Mouse (Mus musculus) midbrain, embryonic 11.5 days (tissue): ENCODE measurements around the gene Fap. TPM values are rescaled to one million over a fixed set of nuclear protein-coding genes. Genes with fewer than 3 reads are reported as not detected.

Experiments used
- ATAC-seq: fragments of 200-750 bp; cut with Nextera tagmentation; 2 replicates; pipeline ENCODE4 v1.8.0; 2017; ENCODE audit warnings: moderate TSS enrichment, moderate library complexity; ENCODE audit not compliant: low FRiP score
- DNase-seq: peaks from one replicate; pipeline ENCODE4 v3.0.0; 2015; ENCODE audit warnings: low spot score; ENCODE audit errors: missing footprints
- H3K27ac ChIP-seq: fragments of 300-500 bp; sonication (generic); 2 replicates; pipeline ENCODE4 v1.5.1; 2014; ENCODE audit warnings: low read depth, low read length
- H3K27me3 ChIP-seq: fragments of 300-500 bp; sonication (generic); 2 replicates; pipeline ENCODE4 v1.6.1; 2014; ENCODE audit warnings: mild to moderate bottlenecking, low read length, moderate library complexity, mixed read lengths; ENCODE audit not compliant: control insufficient read depth, insufficient read depth
- H3K36me3 ChIP-seq: fragments of 300-500 bp; sonication (generic); 2 replicates; pipeline ENCODE4 v1.6.1; 2014; ENCODE audit warnings: mild to moderate bottlenecking, low read length, moderate library complexity, mixed read lengths; ENCODE audit not compliant: control insufficient read depth, insufficient read depth
- H3K4me1 ChIP-seq: fragments of 300-500 bp; sonication (generic); 2 replicates; pipeline ENCODE4 v1.6.1; 2014; ENCODE audit warnings: low read length; ENCODE audit not compliant: control insufficient read depth, insufficient read depth
- H3K4me2 ChIP-seq: fragments of 300-500 bp; sonication (generic); 2 replicates; pipeline ENCODE4 v1.6.1; 2014; ENCODE audit warnings: mild to moderate bottlenecking, moderate library complexity
- H3K4me3 ChIP-seq: fragments of 300-500 bp; sonication (generic); 2 replicates; pipeline ENCODE4 v1.5.1; 2014; ENCODE audit warnings: low read depth, low read length
- H3K9ac ChIP-seq: fragments of 300-500 bp; sonication (generic); 2 replicates; pipeline ENCODE4 v1.6.1; 2014; ENCODE audit warnings: low read length
- H3K9me3 ChIP-seq: fragments of 300-500 bp; sonication (generic); 2 replicates; pipeline ENCODE4 v1.6.1; 2016; ENCODE audit warnings: low read length; ENCODE audit not compliant: control insufficient read depth
- WGBS: fragments of 180-500 bp; shearing (Covaris S2); extraction: QIAGEN DNeasy Blood & Tissue Kit; methylation state at CpG from one replicate; pipeline ENCODE4 v1.1.7; 2014; 5-methylcytosine and 5-hydroxymethylcytosine counted together
- polyA plus RNA-seq: library from polyadenylated mRNA; unstranded; fragments of >200 nt; fragmentation: Nextera tagmentation; extraction: Ambion mirVana; gene quantifications from 2 replicates; pipeline ENCODE4 v1.2.1, GENCODE M21; 2014

The Fap gene
- 1.6 and 2.8 TPM in 2 replicates for polyA plus RNA-seq

GRCm38 (mm10) chr2:62573753-62574159 lies at the start of gene Fap:
Gene Fap (minus strand): TSS chr2:62574075.
- H3K27me3 ChIP-seq = no peaks in the 10 kb centered on the region
- no peak within 1 kb of the TSS for H3K27ac ChIP-seq
- H3K36me3 ChIP-seq = no peaks in the 10 kb centered on the region
- 92% methylated on average over 12 of the region's 12 CpGs for WGBS
- no peak within 1 kb of the TSS for H3K9ac ChIP-seq
- DNase-seq (no peak), ATAC-seq (no peak)
- H3K4me1 ChIP-seq = no peaks in the 10 kb centered on the region
- H3K4me3 ChIP-seq = no peak within 1 kb of the TSS
- H3K9me3 ChIP-seq = no peaks in the 10 kb centered on the region
- H3K4me2 ChIP-seq = no peak within 1 kb of the TSS

- Histone ChIP-seq H3K27ac (no peak overlapping the region), H3K9me3 (no peaks in the 10 kb centered on the region), H3K9ac (no peak overlapping the region), H3K4me3 (no peak overlapping the region), H3K4me1 (no peaks in the 10 kb centered on the region), H3K36me3 (no peaks in the 10 kb centered on the region), H3K27me3 (no peaks in the 10 kb centered on the region), H3K4me2 (no peak overlapping the region)
- DNase-seq (no peak), ATAC-seq (no peak)
- 87% methylated on average over 8 of the region's 8 CpGs for WGBS
These were observed 49.2 kb upstream of the Fap start for GRCm38 (mm10) chr2:62623024-62623441.

- Histone ChIP-seq H3K4me2 (no peak overlapping the region), H3K27ac (no peak overlapping the region), H3K36me3 (no peaks in the 10 kb centered on the region), H3K9ac (no peak overlapping the region), H3K9me3 (no peaks in the 10 kb centered on the region), H3K4me1 (no peaks in the 10 kb centered on the region), H3K27me3 (no peaks in the 10 kb centered on the region), H3K4me3 (no peak overlapping the region)
- DNase-seq = no peak
- no peak for ATAC-seq
- WGBS = 61% methylated on average over 2 of the region's 2 CpGs
These were observed 45.8 kb upstream of the Fap start for GRCm38 (mm10) chr2:62619679-62620078.

- no peak overlapping the region for H3K9ac ChIP-seq
- no peaks in the 10 kb centered on the region for H3K4me1 ChIP-seq
- H3K27ac ChIP-seq = no peak overlapping the region
- no peak for ATAC-seq
- no peaks in the 10 kb centered on the region for H3K27me3 ChIP-seq
- no peak overlapping the region for H3K4me2 ChIP-seq
- no peaks in the 10 kb centered on the region for H3K36me3 ChIP-seq
- 88% methylated on average over 7 of the region's 7 CpGs for WGBS
- H3K4me3 ChIP-seq = no peak overlapping the region
- no peaks in the 10 kb centered on the region for H3K9me3 ChIP-seq
- DNase-seq = no peak
These were observed 45.1 kb upstream of the Fap start for GRCm38 (mm10) chr2:62618934-62619341.

GRCm38 (mm10) chr2:62613133-62613532 lies 39.3 kb upstream of the Fap start:
- Histone ChIP-seq H3K9me3 (no peaks in the 10 kb centered on the region), H3K36me3 (no peaks in the 10 kb centered on the region), H3K4me2 (no peak overlapping the region), H3K4me3 (no peak overlapping the region), H3K4me1 (no peaks in the 10 kb centered on the region), H3K9ac (no peak overlapping the region), H3K27ac (no peak overlapping the region), H3K27me3 (no peaks in the 10 kb centered on the region)
- DNase-seq (no peak), ATAC-seq (no peak)
- 95% methylated on average over 4 of the region's 4 CpGs for WGBS

GRCm38 (mm10) chr2:62606205-62606604 lies 32.3 kb upstream of the Fap start:
- no peak overlapping the region for H3K4me2 ChIP-seq
- no peaks in the 10 kb centered on the region for H3K4me1 ChIP-seq
- H3K27me3 ChIP-seq = no peaks in the 10 kb centered on the region
- no peak overlapping the region for H3K4me3 ChIP-seq
- WGBS = 95% methylated on average over 16 of the region's 16 CpGs
- ATAC-seq (no peak), DNase-seq (no peak)
- H3K27ac ChIP-seq = no peak overlapping the region
- no peak overlapping the region for H3K9ac ChIP-seq
- no peaks in the 10 kb centered on the region for H3K9me3 ChIP-seq
- H3K36me3 ChIP-seq = no peaks in the 10 kb centered on the region

- H3K4me2 ChIP-seq = no peak overlapping the region
- WGBS = 86% methylated on average over 5 of the region's 5 CpGs
- no peak for ATAC-seq
- H3K9ac ChIP-seq = no peak overlapping the region
- H3K9me3 ChIP-seq = no peaks in the 10 kb centered on the region
- H3K4me1 ChIP-seq = no peaks in the 10 kb centered on the region
- no peak overlapping the region for H3K4me3 ChIP-seq
- no peak for DNase-seq
- H3K27ac ChIP-seq = no peak overlapping the region
- no peaks in the 10 kb centered on the region for H3K36me3 ChIP-seq
- H3K27me3 ChIP-seq = no peaks in the 10 kb centered on the region
These were observed 29.7 kb upstream of the Fap start for GRCm38 (mm10) chr2:62603530-62603929.

GRCm38 (mm10) chr2:62596586-62596985 lies 22.7 kb upstream of the Fap start:
- Histone ChIP-seq H3K36me3 (no peaks in the 10 kb centered on the region), H3K4me1 (no peaks in the 10 kb centered on the region), H3K4me3 (no peak overlapping the region), H3K4me2 (no peak overlapping the region), H3K9ac (no peak overlapping the region), H3K27me3 (no peaks in the 10 kb centered on the region), H3K9me3 (no peaks in the 10 kb centered on the region), H3K27ac (no peak overlapping the region)
- no peak for ATAC-seq
- no peak for DNase-seq
- 86% methylated on average over 5 of the region's 5 CpGs for WGBS

- Histone ChIP-seq H3K9me3 (no peaks in the 10 kb centered on the region), H3K36me3 (no peaks in the 10 kb centered on the region), H3K9ac (no peak overlapping the region), H3K27ac (no peak overlapping the region), H3K27me3 (no peaks in the 10 kb centered on the region), H3K4me2 (no peak overlapping the region), H3K4me1 (no peaks in the 10 kb centered on the region), H3K4me3 (no peak overlapping the region)
- DNase-seq (no peak), ATAC-seq (no peak)
- WGBS = 92% methylated on average over 2 of the region's 2 CpGs
These were observed 20.6 kb upstream of the Fap start for GRCm38 (mm10) chr2:62594491-62594890.

GRCm38 (mm10) chr2:62591555-62591954 lies 17.7 kb upstream of the Fap start:
- H3K9me3 ChIP-seq = no peaks in the 10 kb centered on the region
- H3K4me3 ChIP-seq = no peak overlapping the region
- ATAC-seq (0 out of 2 replicates have a peak, but pooled peaks have one; percentile 24), DNase-seq (no peak)
- H3K27ac ChIP-seq = no peak overlapping the region
- no peaks in the 10 kb centered on the region for H3K27me3 ChIP-seq
- no peaks in the 10 kb centered on the region for H3K4me1 ChIP-seq
- no peak overlapping the region for H3K9ac ChIP-seq
- WGBS = 80% methylated on average over 3 of the region's 3 CpGs
- no peaks in the 10 kb centered on the region for H3K36me3 ChIP-seq
- H3K4me2 ChIP-seq = no peak overlapping the region
